Mouse (Mus musculus) neural tube, embryonic 12.5 days (tissue): ENCODE data around the gene Klk1b16. TPM values are rescaled to one million over a fixed set of nuclear protein-coding genes. Genes with fewer than 3 reads are reported as not detected.
"Not testable (repeated sequence)": the region's sequence is repeated elsewhere in the genome, so short reads cannot be mapped to it uniquely, and the experiment has no call there.

Experiments
- ATAC-seq: fragments of 200-750 bp; cut with Nextera tagmentation; 2 replicates; pipeline ENCODE4 v1.8.0; 2017; ENCODE audit warnings: low read depth, mild to moderate bottlenecking, moderate TSS enrichment, moderate library complexity; ENCODE audit not compliant: low FRiP score
- H3K27ac ChIP-seq: fragments of 300-500 bp; sonication (generic); 2 replicates; pipeline ENCODE4 v1.5.1; 2016
- H3K27me3 ChIP-seq: fragments of 300-500 bp; sonication (generic); replicated peaks from 2 replicates; pipeline ENCODE4 v1.6.1; 2016; ENCODE audit warnings: mild to moderate bottlenecking
- H3K36me3 ChIP-seq: fragments of 300-500 bp; sonication (generic); 2 replicates; pipeline ENCODE4 v1.6.1; 2016; ENCODE audit warnings: mild to moderate bottlenecking
- H3K4me1 ChIP-seq: fragments of 300-500 bp; sonication (generic); 2 replicates; pipeline ENCODE4 v1.6.1; 2016
- H3K4me2 ChIP-seq: fragments of 300-500 bp; sonication (generic); replicated peaks from 2 replicates; pipeline ENCODE4 v1.6.1; 2016; ENCODE audit warnings: mild to moderate bottlenecking
- H3K4me3 ChIP-seq: fragments of 300-500 bp; sonication (generic); 2 replicates; pipeline ENCODE4 v1.5.1; 2016
- H3K9ac ChIP-seq: fragments of 300-500 bp; sonication (generic); 2 replicates; pipeline ENCODE4 v1.6.1; 2016; ENCODE audit warnings: mild to moderate bottlenecking
- H3K9me3 ChIP-seq: fragments of 300-500 bp; sonication (generic); 2 replicates; pipeline ENCODE4 v1.6.1; 2016; ENCODE audit warnings: mild to moderate bottlenecking
- WGBS: fragments of 180-500 bp; shearing (Covaris S2); methylation state at CpG from one replicate; pipeline ENCODE4 v1.1.7; 2016; 5-methylcytosine and 5-hydroxymethylcytosine counted together
- polyA plus RNA-seq: library from polyadenylated mRNA; unstranded; fragments of >200 nt; fragmentation: Nextera tagmentation; extraction: Ambion mirVana; gene quantifications from 2 replicates; pipeline ENCODE4 v1.2.1, GENCODE M21; 2016

The Klk1b16 gene
- not detected in 2 replicates for polyA plus RNA-seq

DNA sequence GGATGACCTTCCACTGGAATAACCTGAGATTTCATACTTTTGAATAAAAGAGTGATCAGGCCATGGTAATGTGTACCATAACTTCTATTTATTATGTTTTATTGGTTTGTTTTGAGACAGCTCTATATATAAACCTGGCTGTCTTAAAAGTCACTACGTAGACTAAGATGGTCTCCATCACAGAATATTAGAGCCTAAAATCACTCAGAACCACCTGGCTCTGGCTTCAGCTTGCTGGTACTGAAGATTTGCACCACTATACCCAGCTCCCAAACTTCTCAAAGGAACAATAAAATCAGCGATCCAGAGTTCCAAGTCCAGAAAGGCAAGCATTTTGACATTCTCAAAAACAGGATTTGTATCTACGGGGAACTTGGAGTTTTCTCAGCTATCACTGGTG lies at the start of gene Klk1b16:
Gene Klk1b16, plus strand, starts transcription at position 301 of the 400 bp plus-strand sequence.
- Histone ChIP-seq H3K4me2 (no peak within 1 kb of the TSS), H3K9me3 (no peaks in the 10 kb centered on the region), H3K4me3 (no peak within 1 kb of the TSS), H3K4me1 (no peaks in the 10 kb centered on the region), H3K36me3 (no peaks in the 10 kb centered on the region), H3K27me3 (no peaks in the 10 kb centered on the region), H3K27ac (no peak within 1 kb of the TSS), H3K9ac (no peak within 1 kb of the TSS)
- no peak for ATAC-seq
- WGBS, result 93% methylated on average over 3 of the region's 3 CpGs

GRCm38 (mm10) chr7:44096111-44096510 lies 40.5 kb upstream of the Klk1b16 start:
- H3K27ac ChIP-seq, result no peak overlapping the region
- no peak overlapping the region for H3K9ac ChIP-seq
- no peak overlapping the region for H3K4me3 ChIP-seq
- 89% methylated on average over 1 of the region's 1 CpGs for WGBS
- no peak for ATAC-seq
- no peak overlapping the region for H3K4me2 ChIP-seq
- H3K27me3 ChIP-seq, result no peaks in the 10 kb centered on the region
- no peaks in the 10 kb centered on the region for H3K4me1 ChIP-seq
- no peaks in the 10 kb centered on the region for H3K36me3 ChIP-seq
- no peaks in the 10 kb centered on the region for H3K9me3 ChIP-seq

GRCm38 (mm10) chr7:44102028-44102427 lies 34.5 kb upstream of the Klk1b16 start, which contains the start of gene Klk1b21:
Gene Klk1b21 (plus strand): TSS chr7:44102328.
- 82% methylated on average over 3 of the region's 3 CpGs for WGBS
- not testable (repeated sequence) for H3K27ac ChIP-seq, H3K4me1 ChIP-seq, H3K4me2 ChIP-seq, H3K9ac ChIP-seq, H3K27me3 ChIP-seq, ATAC-seq, H3K4me3 ChIP-seq, H3K36me3 ChIP-seq, H3K9me3 ChIP-seq

- H3K4me2 ChIP-seq, result no peak within 1 kb of the TSS
- ATAC-seq, result no peak
- H3K27ac ChIP-seq, result no peak within 1 kb of the TSS
- H3K4me3 ChIP-seq, result no peak within 1 kb of the TSS
- no peak within 1 kb of the TSS for H3K9ac ChIP-seq
- no peaks in the 10 kb centered on the region for H3K4me1 ChIP-seq
- H3K27me3 ChIP-seq, result no peaks in the 10 kb centered on the region
- H3K36me3 ChIP-seq, result no peaks in the 10 kb centered on the region
- WGBS, result 68% methylated on average over 4 of the region's 4 CpGs
- no peaks in the 10 kb centered on the region for H3K9me3 ChIP-seq
Observed at GRCm38 (mm10) chr7:44112373-44112772, 24.2 kb upstream of the Klk1b16 start, which contains the start of gene Klk1b22. Gene Klk1b22 (plus strand): TSS chr7:44112673.

DNA sequence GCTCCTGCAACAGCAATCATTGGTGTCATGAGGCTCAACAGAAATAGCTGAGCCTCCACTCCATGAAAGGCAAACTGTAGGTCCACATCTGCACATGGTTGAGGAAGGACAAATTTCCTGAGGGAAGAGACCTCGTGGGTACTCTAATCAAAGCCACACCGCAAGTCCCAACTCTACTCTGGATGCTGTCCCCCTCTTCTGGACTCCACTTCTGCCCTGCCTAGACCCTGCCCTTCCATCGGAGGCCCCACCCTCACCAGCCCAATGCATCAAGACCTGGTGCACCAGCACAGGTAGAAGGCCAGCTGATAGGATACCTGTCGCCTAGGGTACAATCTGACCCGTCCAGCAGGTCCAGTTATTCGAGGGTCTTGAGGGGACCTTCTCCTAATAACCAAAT lies 13.1 kb upstream of the Klk1b16 start:
- Histone ChIP-seq H3K27me3 (no peaks in the 10 kb centered on the region), H3K4me2 (no peak overlapping the region), H3K4me3 (no peak overlapping the region), H3K9ac (no peak overlapping the region), H3K36me3 (no peaks in the 10 kb centered on the region), H3K4me1 (no peaks in the 10 kb centered on the region), H3K27ac (no peak overlapping the region), H3K9me3 (no peaks in the 10 kb centered on the region)
- no peak for ATAC-seq
- WGBS, result 92% methylated on average over 6 of the region's 6 CpGs

GRCm38 (mm10) chr7:44179299-44180045 lies 42.9 kb downstream of the Klk1b16 start:
- Histone ChIP-seq H3K4me3 (no peak overlapping the region), H3K9me3 (no peaks in the 10 kb centered on the region), H3K4me2 (no peak overlapping the region), H3K27me3 (no peaks in the 10 kb centered on the region), H3K4me1 (no peaks in the 10 kb centered on the region), H3K9ac (no peak overlapping the region), H3K36me3 (no peaks in the 10 kb centered on the region), H3K27ac (no peak overlapping the region)
- no peak for ATAC-seq
- 58% methylated on average over 9 of the region's 9 CpGs for WGBS

GRCm38 (mm10) chr7:44186516-44186915 lies 49.9 kb downstream of the Klk1b16 start:
- not testable (repeated sequence) for H3K27ac ChIP-seq
- 61% methylated on average over 8 of the region's 8 CpGs for WGBS

DNA sequence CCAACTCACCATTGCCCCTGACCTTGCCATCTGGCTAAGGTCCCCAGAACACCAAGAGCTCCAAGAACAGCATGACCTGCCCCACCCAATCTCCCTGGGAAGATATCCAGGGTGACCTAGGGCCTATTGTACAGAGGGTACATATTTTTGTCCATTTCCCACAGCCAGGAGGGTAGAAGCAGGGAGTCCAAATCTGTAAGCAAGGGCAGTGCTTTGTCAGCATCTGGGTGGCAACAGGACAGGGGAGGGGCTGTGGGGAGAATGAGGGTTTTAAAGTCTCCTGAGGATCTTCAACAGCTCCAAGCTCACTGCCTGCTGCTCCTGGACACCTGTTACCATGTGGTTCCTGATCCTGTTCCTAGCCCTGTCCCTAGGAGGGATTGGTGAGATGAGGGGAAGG lies 51.4 kb downstream of the Klk1b16 start, which contains the start of gene Klk1b24:
Gene Klk1b24, plus strand, starts transcription at position 301 of the 400 bp plus-strand sequence.
- not testable (repeated sequence) for H3K27me3 ChIP-seq, H3K27ac ChIP-seq, ATAC-seq, H3K4me2 ChIP-seq, H3K4me1 ChIP-seq, H3K9me3 ChIP-seq, H3K9ac ChIP-seq, H3K36me3 ChIP-seq, H3K4me3 ChIP-seq

More at GRCm38 (mm10) chr7:44186516-44186915, 49.9 kb downstream of the Klk1b16 start:
- H3K27me3 ChIP-seq, H3K9me3 ChIP-seq, H3K4me3 ChIP-seq, H3K4me2 ChIP-seq, H3K36me3 ChIP-seq, H3K9ac ChIP-seq, ATAC-seq, H3K4me1 ChIP-seq: not testable (repeated sequence)

Other genes starting within 250 kb of the Klk1b16 start
- gene Klk15, start 203.0 kb upstream of the Klk1b16 start, polyA plus RNA-seq, result not detected in 2 replicates
- gene Klk1b8, start 186.1 kb upstream of the Klk1b16 start, polyA plus RNA-seq, result not detected in 2 replicates
- not detected in 2 replicates for gene Klk1b1, start 170.0 kb upstream of the Klk1b16 start, polyA plus RNA-seq
- gene Klk1b9, start 160.7 kb upstream of the Klk1b16 start, polyA plus RNA-seq, result not detected in 2 replicates
- not detected in 2 replicates for gene Klk1b11, start 140.9 kb upstream of the Klk1b16 start, polyA plus RNA-seq
- not detected in 2 replicates for gene Klk1b26, start 124.6 kb upstream of the Klk1b16 start, polyA plus RNA-seq
- gene Klk1b27, start 84.5 kb upstream of the Klk1b16 start, polyA plus RNA-seq, result not detected in 2 replicates
- gene Klk1b21, start 34.4 kb upstream of the Klk1b16 start, polyA plus RNA-seq, result not detected in 2 replicates
- gene Klk1b22, start 24.1 kb upstream of the Klk1b16 start, polyA plus RNA-seq, result not detected in 2 replicates
- gene Klk1b24, start 51.5 kb downstream of the Klk1b16 start, polyA plus RNA-seq, result not detected in 2 replicates
- gene Klk1b3, start 61.4 kb downstream of the Klk1b16 start, polyA plus RNA-seq, result not detected in 2 replicates
- gene Klk1b4, start 70.7 kb downstream of the Klk1b16 start, polyA plus RNA-seq, result not detected in 2 replicates
- gene Klk1b5, start 79.2 kb downstream of the Klk1b16 start, polyA plus RNA-seq, result not detected in 2 replicates
- gene Klk1, start 88.6 kb downstream of the Klk1b16 start, polyA plus RNA-seq, result not detected in 2 replicates
- gene Gm36864, start 99.4 kb downstream of the Klk1b16 start, polyA plus RNA-seq, result 0.31 TPM in 1 of 2 replicates, not detected in the other
- gene 1700028J19Rik, start 109.9 kb downstream of the Klk1b16 start, polyA plus RNA-seq, result 0.83 and 1.3 TPM in 2 replicates
- 179 and 198 TPM in 2 replicates for gene 2410002F23Rik, start 110.0 kb downstream of the Klk1b16 start, polyA plus RNA-seq
- not detected in 2 replicates for gene Acp4, start 120.6 kb downstream of the Klk1b16 start, polyA plus RNA-seq
- not detected in 2 replicates for gene Gm15517, start 124.7 kb downstream of the Klk1b16 start, polyA plus RNA-seq
- gene Clec11a, start 170.1 kb downstream of the Klk1b16 start, polyA plus RNA-seq, result 2.1 and 2.2 TPM in 2 replicates
- gene Shank1, start 173.5 kb downstream of the Klk1b16 start, polyA plus RNA-seq, result 12.6 and 14.4 TPM in 2 replicates
- 10.0 and 10.2 TPM in 2 replicates for gene Syt3, start 247.3 kb downstream of the Klk1b16 start, polyA plus RNA-seq
- gene 1700008O03Rik, start 249.1 kb downstream of the Klk1b16 start, polyA plus RNA-seq, result 1.0 and 1.1 TPM in 2 replicates